Mouse (Mus musculus) regulatory T cell (primary cell): ENCODE results near the gene Acap1.

Experiments
- in situ Hi-C: fragments of 300-600 bp; cut with MboI, MseI; formaldehyde crosslinking; loops from one replicate; pipeline ENCODE4 v1.15.1; 2025; ENCODE audit warnings: high pct_unique_total_duplicates

The Acap1 gene

GRCm38 (mm10) chr11:69904311-69904710, 9.0 kb upstream of the Acap1 start:
- in situ Hi-C loops: no loop called here

- in situ Hi-C loops: no loop called here
Observed at GRCm38 (mm10) chr11:69902972-69903371, 7.6 kb upstream of the Acap1 start.

- in situ Hi-C loops: no loop called here
Observed at GRCm38 (mm10) chr11:69901993-69902392, 6.7 kb upstream of the Acap1 start.

DNA sequence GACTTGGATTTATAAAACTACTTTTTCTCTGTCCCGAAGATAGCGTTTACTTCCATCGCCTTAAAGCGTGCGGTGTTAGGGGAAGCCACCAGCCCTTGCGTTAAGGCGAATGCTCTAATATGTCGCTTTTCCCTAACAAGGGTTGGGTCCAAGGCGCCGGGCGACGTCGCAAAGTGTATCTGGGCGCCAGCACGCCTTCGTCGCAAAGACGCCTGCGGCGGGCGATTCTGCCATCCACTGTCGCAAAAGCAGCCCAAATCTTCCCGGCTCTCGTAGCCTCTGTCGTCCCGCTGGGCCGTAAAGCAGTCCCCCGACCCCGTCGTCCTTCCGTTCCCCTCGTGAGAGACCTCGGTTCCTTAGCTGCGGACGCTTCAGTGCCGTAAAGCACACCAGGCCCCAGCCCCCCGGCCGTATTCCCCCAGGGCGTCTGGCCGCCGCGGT, 6.1 kb upstream of the Acap1 start:
- in situ Hi-C loops: no loop called here

DNA sequence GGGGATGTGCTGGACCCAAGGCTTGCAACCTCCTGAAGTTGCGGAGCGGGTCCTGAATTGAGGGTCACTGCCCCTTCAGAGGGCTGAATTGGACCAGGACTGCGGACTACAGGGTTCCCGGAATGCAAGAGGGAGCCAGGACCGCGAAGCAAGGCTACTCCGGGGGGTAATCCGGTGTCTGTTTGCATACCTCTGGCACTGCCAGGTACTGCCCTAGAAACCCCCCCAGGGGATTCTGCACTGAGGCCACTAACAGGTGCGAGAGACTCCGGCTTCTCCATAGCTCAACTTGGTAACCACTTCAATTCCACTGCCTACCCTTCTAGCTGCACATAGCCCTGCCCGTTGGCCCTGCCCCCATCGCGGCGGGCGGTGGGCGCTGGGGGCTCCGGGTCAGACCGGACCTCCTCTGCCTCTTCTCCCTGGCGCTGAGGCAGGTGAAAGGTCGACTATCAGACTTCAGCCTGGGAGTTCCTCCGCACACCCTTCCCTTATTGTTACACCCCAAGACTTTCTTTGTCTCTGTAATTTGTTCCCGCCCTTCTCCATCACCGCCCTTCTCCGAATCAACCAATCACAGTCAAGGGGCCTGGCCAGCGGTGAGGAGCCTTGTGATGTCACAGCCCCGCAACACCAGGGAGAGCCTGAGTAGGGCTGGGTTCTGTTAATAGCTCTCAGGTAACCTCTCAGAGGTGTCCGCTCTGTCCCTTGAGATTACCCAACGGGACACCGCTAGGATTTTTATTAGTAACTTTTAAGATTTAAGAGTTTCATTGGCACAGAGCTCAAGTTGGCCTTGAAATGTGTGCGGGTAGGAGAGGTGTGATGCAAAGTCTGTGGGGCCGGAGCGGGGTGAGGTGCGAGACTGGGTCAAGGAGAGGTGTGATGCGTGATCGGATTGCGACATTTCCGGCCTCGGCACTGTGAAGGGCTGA, 5.4 kb upstream of the Acap1 start, which contains the start of the genes 2810408A11Rik and Neurl4:
2810408A11Rik (minus strand) TSS at position 517 of the 935 bp plus-strand sequence.
Neurl4 (plus strand) TSS at position 602 of the 935 bp plus-strand sequence.
- in situ Hi-C loops: no loop called here

GRCm38 (mm10) chr11:69899870-69900269, 4.5 kb upstream of the Acap1 start:
- in situ Hi-C loops: loop anchor here (10.0 kb wide), 1 partner anchor 495 kb away; no protein-coding TSS in a partner anchor

DNA sequence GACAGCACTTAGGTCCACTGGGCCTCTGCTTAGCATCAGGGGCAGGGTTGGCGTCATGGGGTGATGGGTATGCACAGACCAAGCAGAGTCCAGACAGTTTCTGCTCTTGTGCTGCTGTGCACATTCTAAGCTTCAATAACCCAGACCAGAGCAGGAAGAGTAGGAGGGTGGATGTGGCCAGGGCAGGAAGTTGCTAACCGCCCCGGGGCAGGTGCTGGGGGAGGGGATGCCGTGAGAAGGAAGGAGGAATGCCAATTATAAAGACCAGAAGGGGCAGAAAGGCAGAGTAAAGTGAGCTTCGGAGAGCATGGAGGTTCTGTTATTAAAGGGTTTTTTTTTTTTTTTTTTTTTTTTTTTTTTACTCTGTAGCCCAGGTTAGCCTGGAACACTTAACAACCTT, 668 bp downstream of the Acap1 start:
- in situ Hi-C loops: loop anchor here (10.0 kb wide), 1 partner anchor 490 kb away; no protein-coding TSS in a partner anchor

DNA sequence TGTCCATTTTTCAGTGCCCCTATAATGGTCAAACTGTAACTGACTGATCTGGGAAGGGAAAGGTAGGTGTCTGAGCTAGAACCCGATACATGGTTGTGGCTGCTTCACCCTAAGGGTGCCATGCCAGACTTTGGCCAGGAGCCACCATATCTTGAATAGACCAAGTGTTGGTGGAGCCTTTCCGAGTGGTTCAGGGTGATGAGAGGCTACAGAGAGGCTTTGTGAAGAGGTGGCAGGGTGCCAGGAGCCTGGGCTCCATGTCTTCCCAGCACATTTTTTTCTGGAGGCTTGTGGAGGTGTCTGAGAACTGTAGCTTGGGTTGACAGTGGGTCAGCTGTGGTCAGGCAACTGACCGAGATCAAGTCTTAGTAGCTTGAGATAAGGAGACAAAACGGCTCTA, 3.9 kb downstream of the Acap1 start:
- in situ Hi-C loops: loop anchor here (10.0 kb wide), 1 partner anchor 487 kb away; no protein-coding TSS in a partner anchor

DNA sequence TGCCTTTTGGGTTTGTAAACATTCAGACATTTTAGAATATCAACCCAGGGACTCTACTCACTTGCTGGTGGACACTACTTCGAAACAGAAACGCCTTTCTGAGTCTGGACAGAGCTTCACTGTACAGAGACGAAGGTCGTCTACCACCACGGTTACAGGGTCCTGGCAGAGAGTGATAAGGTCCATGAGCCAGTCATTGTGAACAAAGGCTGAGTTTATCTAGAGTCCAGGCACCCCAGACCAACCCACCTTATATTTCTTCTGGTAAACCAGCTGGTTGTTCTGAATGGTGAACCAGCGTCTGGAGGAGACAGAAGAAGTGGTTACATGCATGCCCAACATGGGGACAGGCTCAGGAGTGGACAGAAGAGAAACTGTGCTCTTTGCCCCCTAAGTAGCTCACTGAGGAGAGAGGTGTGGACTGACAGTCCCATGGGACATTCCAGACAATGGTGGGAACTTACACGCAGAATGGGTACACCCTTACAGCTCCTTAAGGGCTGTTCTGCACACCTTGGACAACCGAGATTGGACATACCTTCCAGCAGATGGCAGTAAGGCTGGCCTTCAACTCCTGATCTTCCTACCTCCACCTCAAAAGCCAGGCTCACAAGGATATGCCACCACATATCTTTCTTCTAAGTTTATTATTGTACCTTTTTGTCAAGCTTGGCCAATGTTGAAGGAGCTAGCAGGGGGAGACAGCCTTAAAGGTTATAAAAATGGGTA, 8.3 kb downstream of the Acap1 start:
- in situ Hi-C loops: no loop called here

DNA sequence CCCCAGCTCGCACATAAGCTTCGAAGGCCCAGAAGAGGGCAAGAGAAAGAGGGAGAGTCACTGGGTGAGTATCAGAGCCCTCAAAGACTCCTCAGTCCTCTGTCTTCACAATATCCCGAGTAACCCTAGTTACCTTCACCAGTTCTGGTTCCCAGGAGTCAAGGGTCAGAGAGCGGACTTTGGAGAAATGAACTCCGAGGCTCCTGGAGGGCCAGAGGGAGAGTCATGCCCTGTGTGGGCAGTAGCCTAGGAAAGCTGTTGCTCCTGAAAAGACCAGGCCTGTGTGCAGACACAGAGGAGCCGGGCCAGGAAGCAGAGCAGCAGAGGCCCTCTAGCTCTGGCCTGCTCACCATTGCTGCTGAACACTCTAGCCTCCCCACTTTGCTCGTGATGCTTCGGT, 10.7 kb downstream of the Acap1 start:
- in situ Hi-C loops: no loop called here

DNA sequence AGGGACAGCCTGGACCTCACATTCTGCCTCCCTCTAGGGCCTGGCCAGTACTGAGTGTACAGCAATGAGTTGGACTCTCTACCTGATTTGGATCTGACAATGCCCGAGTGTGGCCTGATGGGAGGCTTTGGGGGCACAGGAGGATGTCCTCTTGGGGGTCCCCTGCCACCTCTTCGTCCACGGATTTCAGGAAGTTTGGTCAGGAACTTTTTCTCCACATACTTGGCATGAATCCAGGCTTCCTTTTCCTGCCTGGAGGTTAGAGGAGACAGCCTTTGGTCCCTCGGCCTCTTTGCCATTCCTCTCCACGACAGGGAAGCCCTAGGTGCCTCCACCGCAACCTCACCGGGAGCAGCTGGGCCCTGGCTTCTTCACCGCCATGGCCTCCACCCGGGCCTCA, 11.1 kb downstream of the Acap1 start:
- in situ Hi-C loops: no loop called here

DNA sequence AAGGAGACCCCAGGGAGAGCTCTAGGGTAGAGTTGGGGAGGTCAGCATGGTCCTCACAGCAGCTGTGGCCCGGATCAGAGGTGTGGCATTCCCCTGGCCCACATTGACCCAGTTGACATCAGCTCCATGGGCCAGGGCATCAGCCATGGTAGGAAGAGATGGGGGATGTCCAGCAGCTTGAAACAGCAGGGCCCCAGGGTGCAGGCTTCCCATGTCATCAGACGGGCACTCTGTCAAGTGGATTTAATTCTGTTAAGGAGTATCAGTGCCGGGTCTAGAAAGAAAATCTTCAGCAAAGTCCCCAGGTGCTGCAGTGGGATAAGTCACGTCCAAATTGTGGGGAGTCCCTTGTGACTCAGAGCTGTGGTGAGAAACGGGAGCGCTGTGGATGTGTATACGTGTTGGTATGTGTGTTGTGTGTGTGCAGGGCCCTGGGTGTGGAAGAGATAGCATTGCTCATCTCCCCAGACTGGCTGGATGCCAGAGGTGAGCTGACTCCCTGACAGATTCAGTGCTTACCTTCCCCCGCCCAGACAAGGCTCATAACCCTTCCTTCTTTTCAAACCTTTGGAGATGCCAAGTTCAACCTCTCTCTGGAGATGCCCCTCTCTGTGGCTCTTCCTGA, 11.7 kb downstream of the Acap1 start:
- in situ Hi-C loops: no loop called here

GRCm38 (mm10) chr11:69883066-69883465, 12.3 kb downstream of the Acap1 start:
- in situ Hi-C loops: no loop called here

- in situ Hi-C loops: no loop called here
Observed at GRCm38 (mm10) chr11:69881787-69882670, 13.3 kb downstream of the Acap1 start.

GRCm38 (mm10) chr11:69880853-69881603, 14.3 kb downstream of the Acap1 start, which contains the start of gene Kctd11:
Kctd11 (minus strand) TSS chr11:69881406.
- in situ Hi-C loops: no loop called here

DNA sequence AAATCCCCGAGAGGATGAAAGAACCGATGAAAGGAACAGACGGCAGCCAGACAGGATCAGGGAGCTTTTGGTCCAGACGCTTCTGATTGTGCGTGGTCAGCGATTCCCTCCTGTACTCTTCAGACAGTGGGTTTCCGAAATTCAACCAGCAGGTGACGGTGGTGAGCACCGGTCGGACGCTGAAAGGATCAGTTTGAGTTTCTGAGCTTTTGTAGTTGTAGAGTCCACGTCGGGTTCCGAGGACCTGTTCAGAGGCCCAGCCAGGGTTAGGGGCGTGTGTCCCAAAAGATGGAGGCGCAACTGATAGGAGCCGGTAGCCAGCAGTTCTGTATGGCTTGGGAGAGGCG, 14.9 kb downstream of the Acap1 start:
- in situ Hi-C loops: no loop called here

DNA sequence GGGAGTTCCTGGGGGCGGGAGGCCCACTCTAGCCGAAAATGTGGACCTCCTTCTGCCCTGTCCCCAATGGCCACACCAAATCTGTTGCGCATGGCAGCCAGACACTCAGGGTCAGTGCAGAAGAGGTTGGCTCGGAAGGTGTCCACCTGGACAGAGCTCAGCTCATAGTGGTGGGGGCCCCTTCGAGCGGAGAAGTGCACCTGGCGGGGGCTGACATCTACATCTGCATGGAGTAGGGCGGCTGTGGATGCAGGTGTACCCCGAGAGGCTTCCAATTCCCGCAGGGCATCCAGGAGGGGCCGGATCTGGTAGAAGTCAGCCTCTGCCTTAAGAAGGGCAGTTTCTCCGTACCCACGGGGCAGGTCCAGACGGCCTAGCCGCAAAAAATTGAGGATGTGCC, 15.6 kb downstream of the Acap1 start:
- in situ Hi-C loops: no loop called here

DNA sequence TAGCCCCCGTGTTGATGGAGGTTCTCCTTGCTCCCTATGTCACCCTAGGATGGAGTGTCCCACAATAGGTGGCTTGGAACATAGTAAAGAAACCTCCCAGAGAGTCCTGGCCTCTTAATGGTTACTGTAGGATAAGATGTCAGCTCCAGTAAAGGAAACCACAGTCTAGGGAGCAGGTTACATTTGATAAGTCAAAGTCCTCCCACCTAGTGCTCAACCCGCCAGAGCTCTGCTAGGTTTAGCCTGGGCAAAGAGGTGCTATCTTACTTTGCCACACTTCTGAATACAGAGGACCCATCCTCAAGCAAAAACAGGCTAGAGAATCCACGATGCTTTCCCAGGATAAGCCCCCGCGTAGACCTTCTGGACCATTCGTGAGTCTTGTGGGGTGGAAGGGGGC, 16.4 kb downstream of the Acap1 start:
- in situ Hi-C loops: no loop called here

- in situ Hi-C loops: no loop called here
Observed at GRCm38 (mm10) chr11:69878399-69878798, 16.9 kb downstream of the Acap1 start.

GRCm38 (mm10) chr11:69877878-69878277, 17.5 kb downstream of the Acap1 start, which contains the start of gene Tmem95:
Tmem95 (minus strand) TSS chr11:69878018.
- in situ Hi-C loops: no loop called here
